Mouse (Mus musculus): ENCODE data around the gene Mllt3.

GRCm38 (mm10) chr4:88015765-88016164, 17.4 kb downstream of the Mllt3 start:
- no peak for TF ChIP-seq CTCF (IDR thresholded peaks at IDR 0.05; ENCODE audit: control insufficient read depth, insufficient read depth, low read length)
- no peak for TF ChIP-seq POLR2A (IDR thresholded peaks at IDR 0.05; ENCODE audit: borderline replicate concordance, control insufficient read depth, low read depth, low read length)
